Mouse (Mus musculus) CH12.LX (cell line): Measurements from ENCODE around the gene Cd34. TPM values are rescaled to one million over a fixed set of nuclear protein-coding genes. Genes with fewer than 3 reads are reported as not detected.

Experiments used
- DNase-seq: peaks from one replicate; pipeline ENCODE4 v3.0.0-alpha.2; 2013; ENCODE audit errors: extremely low read depth
- H3K27ac ChIP-seq: 2 replicates; pipeline ENCODE4 v1.5.1; 2012; ENCODE audit warnings: low read depth, mild to moderate bottlenecking, control low read depth, moderate library complexity; ENCODE audit not compliant: insufficient read depth
- H3K27me3 ChIP-seq: replicated peaks from 2 replicates; pipeline ENCODE3; 2012; ENCODE audit warnings: inconsistent platforms
- H3K36me3 ChIP-seq, 2 experiments: replicated peaks in 1 of 2; 2 replicates each; pipeline versions ENCODE3 to v1.6.1; 2012; ENCODE audit warnings: inconsistent platforms in 1 of 2, low read length in 1 of 2, mild to moderate bottlenecking in 1 of 2, mixed read lengths in 1 of 2, moderate library complexity in 1 of 2; ENCODE audit not compliant: control insufficient read depth in 1 of 2, insufficient read depth in 1 of 2
- H3K4me1 ChIP-seq, 2 experiments: 2 replicates each; pipeline ENCODE4 v1.6.1; 2012; ENCODE audit warnings: inconsistent platforms in 1 of 2, moderate library complexity in 1 of 2; ENCODE audit not compliant: insufficient read depth in 2 of 2, control insufficient read depth in 1 of 2
- H3K4me2 ChIP-seq: 2 replicates; pipeline ENCODE4 v1.6.1; 2012; ENCODE audit warnings: low read depth, mild to moderate bottlenecking, control low read depth; ENCODE audit not compliant: poor library complexity, insufficient read depth, severe bottlenecking
- H3K4me3 ChIP-seq, 3 experiments: fragments of 150-350 bp in 1 of 3; sonication (generic) in 1 of 3; replicated peaks in 1 of 3; 2 replicates each; pipeline versions ENCODE3 to v1.5.1; 2011 to 2012; ENCODE audit warnings: low read depth in 2 of 3, low read length in 2 of 3, mild to moderate bottlenecking in 2 of 3, moderate library complexity in 2 of 3, control low read depth in 1 of 3, improper control_type of control experiment in 1 of 3, inconsistent platforms in 1 of 3, mixed read lengths in 1 of 3; ENCODE audit not compliant: poor library complexity in 1 of 3
- H3K79me2 ChIP-seq: replicated peaks from 2 replicates; pipeline ENCODE4 v1.6.1; 2012; ENCODE audit warnings: mild to moderate bottlenecking, moderate library complexity; ENCODE audit not compliant: control insufficient read depth, poor library complexity, insufficient read depth, severe bottlenecking; ENCODE audit errors: extremely low read depth
- H3K9ac ChIP-seq: 2 replicates; pipeline ENCODE4 v1.6.1; 2012; ENCODE audit warnings: low read depth, mild to moderate bottlenecking, control low read depth, moderate library complexity; ENCODE audit not compliant: insufficient read depth
- H3K9me3 ChIP-seq: replicated peaks from 2 replicates; pipeline ENCODE3; 2012; ENCODE audit warnings: low read length, inconsistent platforms, mixed read lengths
- BHLHE40 ChIP-seq: IDR thresholded peaks from 2 replicates; pipeline ENCODE4 v1.6.1; 2011; ENCODE audit warnings: mild to moderate bottlenecking, low read depth, low read length, improper control_type of control experiment
- CTCF ChIP-seq, 2 experiments: IDR thresholded peaks in 1 of 2; conservative IDR thresholded peaks in 1 of 2; 2 replicates each; pipeline ENCODE4 v1.5.1; 2011 to 2012; ENCODE audit warnings: low read depth in 2 of 2, low read length in 2 of 2, improper control_type of control experiment in 1 of 2, inconsistent platforms in 1 of 2, mild to moderate bottlenecking in 1 of 2, moderate library complexity in 1 of 2
- E2F4 ChIP-seq: IDR thresholded peaks from 2 replicates; pipeline ENCODE4 v1.6.1; 2011; ENCODE audit warnings: low read depth, low read length, improper control_type of control experiment; ENCODE audit not compliant: insufficient replicate concordance
- EP300 ChIP-seq: IDR thresholded peaks from 2 replicates; pipeline ENCODE4 v1.6.1; 2011; ENCODE audit warnings: low read length, improper control_type of control experiment
- GABPA ChIP-seq: IDR thresholded peaks from 2 replicates; pipeline ENCODE4 v1.6.1; 2012; ENCODE audit warnings: low read depth, low read length, improper control_type of control experiment, inconsistent platforms; ENCODE audit not compliant: insufficient replicate concordance
- HCFC1 ChIP-seq: IDR thresholded peaks from 2 replicates; pipeline ENCODE4 v1.6.1; 2012; ENCODE audit warnings: low read depth, mild to moderate bottlenecking, inconsistent platforms, low read length, improper control_type of control experiment
- IRF4 ChIP-seq: IDR thresholded peaks from 2 replicates; pipeline ENCODE4 v1.6.1; 2014; ENCODE audit warnings: low read depth, mild to moderate bottlenecking, inconsistent platforms, low read length, improper control_type of control experiment
- JUN ChIP-seq: IDR thresholded peaks from 2 replicates; pipeline ENCODE4 v1.6.1; 2011; ENCODE audit warnings: low read depth, mild to moderate bottlenecking, low read length, improper control_type of control experiment, moderate library complexity; ENCODE audit not compliant: insufficient read depth
- MAFK ChIP-seq: IDR thresholded peaks from 2 replicates; pipeline ENCODE4 v1.6.1; 2011; ENCODE audit warnings: low read length, improper control_type of control experiment; ENCODE audit not compliant: insufficient replicate concordance
- MAZ ChIP-seq: IDR thresholded peaks from 2 replicates; pipeline ENCODE4 v1.6.1; 2012; ENCODE audit warnings: low read depth, mild to moderate bottlenecking, inconsistent platforms, low read length, improper control_type of control experiment, moderate library complexity
- MEF2A ChIP-seq: IDR thresholded peaks from 2 replicates; pipeline ENCODE4 v1.6.1; 2014; ENCODE audit warnings: low read depth, mild to moderate bottlenecking, inconsistent platforms, low read length, improper control_type of control experiment, borderline replicate concordance
- MXI1 ChIP-seq: IDR thresholded peaks from 2 replicates; pipeline ENCODE4 v1.6.1; 2011; ENCODE audit warnings: mild to moderate bottlenecking, low read depth, low read length, improper control_type of control experiment
- MYC ChIP-seq: IDR thresholded peaks from 2 replicates; pipeline ENCODE4 v1.6.1; 2011; ENCODE audit warnings: low read depth, mild to moderate bottlenecking, improper control_type of control experiment, low read length
- NRF1 ChIP-seq: IDR thresholded peaks from 2 replicates; pipeline ENCODE4 v1.6.1; 2014; ENCODE audit warnings: low read depth, mild to moderate bottlenecking, inconsistent platforms, low read length, improper control_type of control experiment, moderate library complexity
- POLR2A ChIP-seq: IDR thresholded peaks from 2 replicates; pipeline ENCODE4 v1.6.1; 2011; ENCODE audit warnings: low read depth, mild to moderate bottlenecking, improper control_type of control experiment, low read length
- POLR2AphosphoS2 ChIP-seq: IDR thresholded peaks from 2 replicates; pipeline ENCODE4 v1.6.1; 2011; ENCODE audit warnings: low read depth, low read length, improper control_type of control experiment
- RAD21 ChIP-seq: IDR thresholded peaks from 2 replicates; pipeline ENCODE4 v1.6.1; 2011; ENCODE audit warnings: low read depth, mild to moderate bottlenecking, low read length, improper control_type of control experiment, moderate library complexity
- RCOR1 ChIP-seq: conservative IDR thresholded peaks from 2 replicates; pipeline ENCODE4 v1.6.1; 2012; ENCODE audit warnings: low read depth, mild to moderate bottlenecking, inconsistent platforms, low read length, improper control_type of control experiment
- SIN3A ChIP-seq: IDR thresholded peaks from 2 replicates; pipeline ENCODE4 v1.6.1; 2012; ENCODE audit warnings: low read length, improper control_type of control experiment, inconsistent platforms
- TCF12 ChIP-seq: IDR thresholded peaks from 2 replicates; pipeline ENCODE4 v1.6.1; 2014; ENCODE audit warnings: low read depth, mild to moderate bottlenecking, inconsistent platforms, low read length, improper control_type of control experiment
- USF1 ChIP-seq: IDR thresholded peaks from 2 replicates; pipeline ENCODE4 v1.6.1; 2014; ENCODE audit warnings: low read depth, mild to moderate bottlenecking, inconsistent platforms, low read length, improper control_type of control experiment
- USF2 ChIP-seq: conservative IDR thresholded peaks from 2 replicates; pipeline ENCODE4 v1.6.1; 2011; ENCODE audit warnings: low read depth, low read length, improper control_type of control experiment
- ZMIZ1 ChIP-seq: IDR thresholded peaks from 2 replicates; pipeline ENCODE4 v1.6.1; 2012; ENCODE audit warnings: low read depth, mild to moderate bottlenecking, inconsistent platforms, low read length, improper control_type of control experiment
- dilution Hi-C: fragments of 300-500 bp; cut with MboI; formaldehyde crosslinking; loops from 2 replicates; pipeline ENCODE4 v1.14.3; 2020; ENCODE audit warnings: low sequenced_read_pairs; ENCODE audit not compliant: extremely low pct_unique_long_range_greater_than_20kb, extremely low pct_ligation_motif_present
- in situ Hi-C: fragments of 300-500 bp; cut with MboI; formaldehyde crosslinking; loops from 3 replicates; pipeline ENCODE4 v1.14.3; 2019; ENCODE audit warnings: low sequenced_read_pairs, low pct_ligation_motif_present, low pct_unique_long_range_greater_than_20kb, mixed read lengths
- polyA plus RNA-seq: library from polyadenylated mRNA; unstranded; fragments of >175 nt; gene quantifications from 2 replicates; pipeline ENCODE4 v1.2.1, GENCODE M21; 2012; ENCODE audit warnings: low read depth; ENCODE audit not compliant: insufficient read length
- total RNA-seq, 2 experiments: library from RNA; depleted of rRNA; stranded (reverse); fragments of 300-350 nt in 1 of 2; fragments of >200 nt in 1 of 2; gene quantifications; 2 replicates each; pipeline ENCODE4 v1.2.3; 2012 to 2014

The Cd34 gene
- total RNA-seq (2012; rRNA removed) (not detected in 2 replicates), total RNA-seq (2014; rRNA removed) (not detected in 2 replicates), polyA plus RNA-seq (not detected in 2 replicates)

GRCm38 (mm10) chr1:194938715-194939114 is at the start of gene Cd34:
TSS of gene Cd34 (plus strand) at chr1:194938819.
- Histone ChIP-seq H3K4me1 (peaks cover 0 to 18% of the 10 kb centered on the region in 2 experiments; a peak in 2 of 4 replicates), H3K9ac (no peak within 1 kb of the TSS), H3K9me3 (no peaks in the 10 kb centered on the region), H3K79me2 (no peaks in the 10 kb centered on the region), H3K27ac (no peak within 1 kb of the TSS), H3K4me3 (no peak within 1 kb of the TSS), H3K36me3 (no peaks in the 10 kb centered on the region), H3K27me3 (no peaks in the 10 kb centered on the region), H3K4me2 (no peak within 1 kb of the TSS)
- in situ Hi-C loops, result no loop called here
- DNase-seq, result no peak
- dilution Hi-C loops, result no loop called here
- TF ChIP-seq BHLHE40 (no peak), POLR2AphosphoS2 (no peak), CTCF (conservative IDR thresholded peaks at IDR 0.05 in 1 of 2, IDR thresholded peaks at IDR 0.05 in 1 of 2; ENCODE audit: low read depth in 2 of 2, low read length in 2 of 2) (no peak), MAZ (no peak), NRF1 (no peak), JUN (no peak), HCFC1 (no peak), POLR2A (no peak), MYC (no peak), MEF2A (no peak), E2F4 (no peak), USF1 (no peak)

- dilution Hi-C loops, result no loop called here
- no peak for DNase-seq
These were observed 44.1 kb upstream of the Cd34 start for GRCm38 (mm10) chr1:194894513-194894912.

More at GRCm38 (mm10) chr1:194894513-194894912, 44.1 kb upstream of the Cd34 start:
- H3K27ac ChIP-seq, result no peak overlapping the region
- H3K4me1 ChIP-seq, result no peaks in the 10 kb centered on the region
- no peak overlapping the region for H3K4me3 ChIP-seq
- H3K4me2 ChIP-seq, result no peak overlapping the region
- H3K9me3 ChIP-seq, result no peaks in the 10 kb centered on the region
- in situ Hi-C loops, result no loop called here
- no peak for TF ChIP-seq MAFK
- TF ChIP-seq EP300, result no peak
- no peak for TF ChIP-seq IRF4
- TF ChIP-seq CTCF (conservative IDR thresholded peaks at IDR 0.05 in 1 of 2, IDR thresholded peaks at IDR 0.05 in 1 of 2; ENCODE audit: low read depth in 2 of 2, low read length in 2 of 2), result no peak
- TF ChIP-seq GABPA, result no peak
- no peak for TF ChIP-seq RCOR1
- TF ChIP-seq RAD21, result no peak
- no peak for TF ChIP-seq ZMIZ1
- TF ChIP-seq BHLHE40, result no peak
- no peak for TF ChIP-seq SIN3A
- TF ChIP-seq MXI1, result no peak
- no peak for TF ChIP-seq MEF2A
- TF ChIP-seq MAZ, result no peak
- TF ChIP-seq USF2, result no peak
- TF ChIP-seq TCF12, result no peak
- TF ChIP-seq USF1, result no peak
- H3K27me3 ChIP-seq, result no peaks in the 10 kb centered on the region
- H3K36me3 ChIP-seq, result no peaks in the 10 kb centered on the region
- H3K9ac ChIP-seq, result no peak overlapping the region
- no peaks in the 10 kb centered on the region for H3K79me2 ChIP-seq
